Mouse (Mus musculus) bone marrow macrophage, adult 2 months (primary cell): ENCODE results near the gene Ceacam2. TPM values are rescaled to one million over a fixed set of nuclear protein-coding genes. Genes with fewer than 3 reads are reported as not detected.
"Not testable (repeated sequence)": the region's sequence is repeated elsewhere in the genome, so short reads cannot be mapped to it uniquely, and the experiment has no call there.

ENCODE experiments used
- H3K27ac ChIP-seq: 2 replicates; pipeline ENCODE4 v1.5.1; 2012; ENCODE audit warnings: low read depth, low read length; ENCODE audit not compliant: insufficient read depth
- H3K4me1 ChIP-seq: 2 replicates; pipeline ENCODE4 v1.6.1; 2012; ENCODE audit warnings: low read length; ENCODE audit not compliant: control insufficient read depth, insufficient read depth
- H3K4me3 ChIP-seq: 2 replicates; pipeline ENCODE4 v1.5.1; 2012; ENCODE audit warnings: mild to moderate bottlenecking, low read length, moderate library complexity; ENCODE audit not compliant: insufficient read depth
- CTCF ChIP-seq: IDR thresholded peaks from 2 replicates; pipeline ENCODE4 v1.5.1; 2012; ENCODE audit warnings: low read depth, mild to moderate bottlenecking, low read length, moderate library complexity
- POLR2A ChIP-seq: IDR thresholded peaks from 2 replicates; pipeline ENCODE4 v1.6.1; 2012; ENCODE audit warnings: mild to moderate bottlenecking, low read depth, low read length, borderline replicate concordance
- polyA plus RNA-seq: library from polyadenylated mRNA; stranded (reverse); fragments of >200 nt; gene quantifications from 2 replicates; pipeline ENCODE4 v1.2.4, GENCODE M21; 2012; ENCODE audit not compliant: missing spikeins, insufficient read depth, insufficient read length

Ceacam2 gene
- 0.52 TPM in 1 of 2 replicates, not detected in the other for polyA plus RNA-seq

DNA sequence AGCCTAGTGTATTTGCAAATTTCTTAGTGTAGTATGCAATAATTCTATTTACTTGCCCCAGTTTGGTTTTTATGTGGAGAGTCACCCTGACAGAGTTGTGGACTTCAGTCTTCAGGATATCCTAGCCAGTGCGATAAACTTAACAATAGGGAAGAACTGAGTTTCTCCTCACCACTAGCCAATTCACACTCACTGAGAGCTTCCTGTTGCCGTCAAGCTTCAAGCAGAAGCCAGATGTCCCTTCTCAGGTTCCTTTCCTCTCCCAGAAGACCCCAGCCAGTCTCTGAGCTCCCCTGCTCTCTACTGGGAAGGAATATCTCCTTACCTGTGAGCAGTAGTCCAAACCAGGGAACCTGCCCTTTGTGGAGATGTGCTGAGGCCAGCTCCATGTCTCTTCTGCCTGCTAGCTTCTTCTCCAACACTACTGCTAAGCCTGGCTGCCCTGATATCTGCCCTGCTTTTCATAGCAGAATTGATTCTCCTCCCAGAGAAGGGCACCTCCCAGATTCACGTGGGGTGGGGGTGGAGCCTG, at the start of gene Ceacam2:
Gene Ceacam2, minus strand, starts transcription at position 482 of the 532 bp plus-strand sequence.
- H3K4me3 ChIP-seq, H3K27ac ChIP-seq, H3K4me1 ChIP-seq: not testable (repeated sequence)

DNA sequence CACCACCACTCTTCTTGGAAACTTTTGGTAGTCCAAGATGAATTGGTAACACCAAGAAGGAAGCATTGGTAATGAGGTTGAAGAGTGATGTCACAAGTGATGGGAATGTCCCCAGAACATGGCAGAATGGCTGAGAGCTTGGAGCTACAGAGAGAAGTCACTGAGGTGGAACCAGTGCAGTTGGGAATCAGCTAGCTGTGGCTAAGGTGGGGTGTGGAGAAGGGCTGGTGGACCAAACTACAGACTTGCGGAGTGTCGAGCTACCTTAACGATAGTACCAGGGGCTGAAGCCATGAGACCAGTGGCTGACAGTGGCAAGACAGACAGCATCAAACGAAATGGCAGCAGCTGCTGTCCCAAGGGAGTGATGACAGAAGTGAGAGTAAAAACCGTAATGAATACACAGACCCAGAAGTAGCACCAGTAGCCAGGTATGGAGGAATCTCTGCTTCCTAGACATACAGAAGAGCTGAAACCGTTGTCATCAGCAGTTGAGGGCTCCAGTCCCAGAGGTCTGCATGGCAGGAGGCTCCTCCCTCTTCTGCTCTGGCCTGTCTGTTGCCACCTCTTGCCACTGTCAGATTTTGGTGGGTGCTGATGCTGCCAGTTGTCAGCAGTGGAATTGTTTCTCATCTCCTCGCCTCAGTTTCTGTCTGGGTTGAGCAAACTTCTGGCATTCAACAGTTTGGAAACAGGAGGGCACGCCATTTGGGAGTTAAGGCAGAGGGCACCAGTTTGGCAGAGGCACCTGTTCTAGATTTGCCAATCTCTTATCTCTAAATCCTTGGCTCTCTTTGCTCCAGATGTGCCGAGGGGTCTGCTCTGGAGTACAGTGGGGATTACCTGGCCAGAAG, 45.9 kb upstream of the Ceacam2 start:
- Histone ChIP-seq H3K4me3 (no peak overlapping the region), H3K4me1 (no peaks in the 10 kb centered on the region), H3K27ac (no peak overlapping the region)
- TF ChIP-seq POLR2A (no peak), CTCF (no peak)

DNA sequence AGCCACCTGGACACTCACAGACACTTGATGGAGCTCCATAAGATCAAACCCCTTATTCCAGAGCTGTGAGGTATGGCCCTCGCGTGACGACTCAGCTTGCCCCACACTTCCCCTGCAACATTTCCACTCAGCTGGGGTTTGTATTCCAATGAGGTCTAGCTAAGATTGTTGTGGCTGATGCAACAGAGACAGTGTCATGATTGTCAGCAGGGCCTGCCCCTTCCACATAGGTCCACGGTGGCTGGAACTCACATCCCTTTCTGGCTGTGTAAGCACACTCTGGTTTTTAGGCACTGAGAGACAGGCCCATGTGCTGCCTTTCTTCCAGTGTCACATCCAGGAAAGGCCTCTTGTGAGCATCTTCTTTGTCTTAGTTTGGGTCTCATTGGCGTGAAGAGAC, 45.0 kb upstream of the Ceacam2 start:
- Histone ChIP-seq H3K27ac (no peak overlapping the region), H3K4me1 (no peaks in the 10 kb centered on the region), H3K4me3 (no peak overlapping the region)
- TF ChIP-seq CTCF (no peak), POLR2A (no peak)

DNA sequence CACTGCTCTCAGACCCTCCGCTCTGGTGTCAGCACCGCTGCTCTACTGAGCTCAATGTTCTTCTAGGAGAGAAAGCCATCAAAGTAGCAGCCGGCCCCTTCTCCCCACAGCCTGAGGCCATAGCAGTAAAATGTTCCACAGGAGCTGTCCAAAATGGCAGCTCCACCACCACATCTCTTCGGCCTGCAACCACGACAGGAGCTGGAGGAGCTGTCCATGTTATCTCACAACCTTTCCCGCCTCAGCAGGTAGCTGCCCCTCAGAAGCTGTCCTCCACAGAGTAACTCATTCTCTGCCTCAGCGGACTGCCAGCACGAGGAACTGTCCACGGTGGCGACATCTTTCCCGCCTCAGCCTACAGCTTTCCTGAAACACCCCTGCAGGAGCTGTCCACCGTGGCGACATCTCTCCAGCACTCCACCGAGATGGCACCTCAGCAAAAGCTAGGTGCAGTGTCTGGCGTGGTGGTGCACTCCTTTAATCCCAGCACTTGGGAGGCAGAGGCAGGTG, 42.7 kb upstream of the Ceacam2 start:
- H3K4me1 ChIP-seq, result no peaks in the 10 kb centered on the region
- H3K27ac ChIP-seq, result no peak overlapping the region
- no peak for TF ChIP-seq CTCF
- TF ChIP-seq POLR2A, result no peak
- no peak overlapping the region for H3K4me3 ChIP-seq

DNA sequence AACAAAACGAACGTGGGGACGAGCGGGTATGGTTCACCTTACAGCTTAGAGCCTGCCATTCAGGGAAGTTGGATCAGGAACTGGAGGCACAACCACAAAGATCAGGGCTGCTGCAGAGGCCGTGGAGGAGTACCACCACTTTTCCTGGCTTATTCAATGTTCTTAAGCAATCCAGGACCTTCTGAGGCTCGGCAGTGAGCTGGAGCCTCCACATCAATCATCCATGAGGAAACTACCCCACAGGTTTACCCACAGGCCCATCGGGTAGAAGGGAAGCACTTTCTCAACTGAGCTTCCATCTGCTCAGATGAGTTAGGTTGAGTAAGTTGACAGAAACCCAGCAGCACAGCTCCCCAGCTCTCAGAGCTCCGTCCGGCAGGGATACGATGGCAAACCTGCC, 39.8 kb upstream of the Ceacam2 start:
- Histone ChIP-seq H3K4me3 (no peak overlapping the region), H3K27ac (no peak overlapping the region), H3K4me1 (peaks cover 3% of the 10 kb centered on the region)
- no peak for TF ChIP-seq CTCF
- TF ChIP-seq POLR2A, result no peak

DNA sequence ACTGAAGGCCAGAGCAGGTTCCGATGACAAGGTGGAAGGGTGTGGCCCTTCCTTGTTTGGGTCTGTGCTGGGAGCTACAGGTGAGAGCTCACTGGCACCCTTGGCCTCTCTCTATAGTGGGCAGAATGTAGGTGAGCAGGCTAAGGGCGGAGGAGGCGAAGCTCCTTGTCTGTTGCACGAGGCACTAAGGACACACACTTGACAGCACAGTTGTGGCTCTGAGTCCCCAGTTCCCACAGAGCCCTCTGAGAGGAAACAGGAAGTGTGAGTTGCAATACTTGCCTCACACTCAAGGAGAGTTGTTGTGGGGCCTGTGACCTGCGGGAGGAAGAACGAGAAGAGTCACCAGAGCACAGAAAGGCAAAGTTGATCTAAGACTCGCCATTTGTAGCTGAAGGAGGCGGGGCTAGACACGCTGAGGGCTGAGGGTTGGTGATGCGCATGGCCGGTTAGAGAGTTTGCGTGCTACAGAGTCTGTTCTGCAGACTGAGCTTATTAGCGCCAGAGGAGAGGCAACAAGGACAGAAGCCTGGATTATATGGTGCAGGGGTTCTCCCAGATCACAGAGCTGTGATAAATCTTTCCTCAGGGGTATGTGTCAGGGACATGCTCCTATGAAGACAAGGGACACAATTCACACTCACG, 37.3 kb upstream of the Ceacam2 start:
- H3K4me3 ChIP-seq, H3K27ac ChIP-seq, H3K4me1 ChIP-seq: not testable (repeated sequence)

DNA sequence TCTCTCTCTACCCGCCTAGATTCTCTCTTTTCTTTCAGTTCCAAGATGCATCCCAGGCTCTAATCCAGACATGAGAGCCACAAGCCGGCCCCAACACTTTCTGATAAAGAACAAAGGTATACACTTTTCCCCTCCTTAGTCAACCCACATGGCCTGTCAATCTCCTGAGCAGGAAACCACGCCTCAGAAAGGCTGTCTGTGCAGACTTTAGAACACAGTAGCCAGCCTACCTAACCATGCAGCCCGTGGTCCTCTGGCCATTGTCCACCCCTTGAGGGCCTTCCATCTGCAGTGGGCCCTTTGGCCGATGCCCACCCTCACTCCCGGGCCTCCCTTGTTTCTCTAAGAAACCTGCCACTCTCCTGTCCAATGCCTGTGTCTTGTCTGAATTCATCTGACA, 36.7 kb upstream of the Ceacam2 start:
- H3K4me1 ChIP-seq, H3K27ac ChIP-seq, H3K4me3 ChIP-seq: not testable (repeated sequence)

DNA sequence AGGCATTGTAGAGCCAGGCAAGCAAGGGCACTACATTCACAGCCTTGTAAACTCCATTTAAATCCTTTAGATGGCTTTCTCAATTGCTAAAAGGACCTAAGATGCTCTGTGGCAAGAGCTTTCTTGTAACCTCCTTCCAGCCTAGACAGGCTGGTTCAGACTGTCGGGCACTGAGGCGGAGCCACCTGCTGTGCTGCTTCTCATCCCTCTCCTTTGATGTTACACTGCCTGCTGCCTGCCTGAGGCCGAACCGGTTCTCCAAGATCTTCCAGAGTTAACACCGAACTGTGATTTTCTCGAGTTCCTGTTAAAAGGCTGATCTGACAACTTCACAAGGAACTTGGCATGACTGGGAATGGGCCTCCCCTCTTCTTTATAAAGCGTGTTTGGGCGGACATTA, 36.2 kb upstream of the Ceacam2 start:
- H3K27ac ChIP-seq, result no peak overlapping the region
- TF ChIP-seq POLR2A, result no peak
- TF ChIP-seq CTCF, result no peak

DNA sequence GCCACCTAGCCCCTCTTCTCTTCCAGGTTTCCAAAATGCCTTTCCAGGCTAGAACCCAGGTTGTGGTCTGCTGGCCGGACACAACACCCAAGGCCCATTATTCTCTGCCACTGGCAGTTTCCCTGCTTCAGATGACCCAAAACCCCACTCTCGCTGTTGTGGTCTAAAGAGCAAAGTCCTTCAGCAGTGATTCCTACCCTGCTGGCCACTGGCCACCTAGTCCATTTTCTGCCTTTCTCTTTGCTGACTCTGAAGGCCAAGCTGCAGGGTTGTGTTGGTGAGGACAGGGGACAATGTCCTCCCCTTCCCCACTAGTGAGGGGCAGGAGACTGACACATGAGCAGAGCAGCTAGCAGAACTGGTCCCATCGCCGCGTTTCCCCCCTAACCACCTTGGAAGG, 35.4 kb upstream of the Ceacam2 start:
- Histone ChIP-seq H3K4me3 (no peak overlapping the region), H3K4me1 (peaks cover 3% of the 10 kb centered on the region), H3K27ac (no peak overlapping the region)
- TF ChIP-seq CTCF, result no peak
- TF ChIP-seq POLR2A, result no peak

More for the DNA sequence above, 36.2 kb upstream of the Ceacam2 start:
- H3K4me1 ChIP-seq, result peaks cover 3% of the 10 kb centered on the region
- H3K4me3 ChIP-seq, result no peak overlapping the region

DNA sequence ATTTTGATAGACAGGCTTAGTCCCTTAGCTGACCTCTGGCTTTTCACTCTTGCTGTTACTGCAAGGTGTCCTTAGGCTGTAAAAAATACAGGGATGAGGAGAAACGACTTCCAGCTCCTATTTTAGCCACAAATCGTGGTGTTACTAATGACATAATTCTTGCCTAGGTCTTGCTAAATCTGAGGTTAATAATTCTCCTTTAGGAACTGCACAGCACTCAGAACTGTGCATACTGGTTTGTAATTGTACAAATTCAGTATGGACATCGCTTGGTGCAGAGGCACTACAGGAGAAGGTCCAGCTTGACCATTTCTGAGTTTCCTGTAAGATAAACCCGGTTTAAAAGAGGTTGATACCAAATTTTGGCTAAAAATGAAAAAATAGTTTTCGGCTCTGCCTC, 34.1 kb upstream of the Ceacam2 start:
- not testable (repeated sequence) for H3K27ac ChIP-seq, H3K4me3 ChIP-seq, H3K4me1 ChIP-seq

DNA sequence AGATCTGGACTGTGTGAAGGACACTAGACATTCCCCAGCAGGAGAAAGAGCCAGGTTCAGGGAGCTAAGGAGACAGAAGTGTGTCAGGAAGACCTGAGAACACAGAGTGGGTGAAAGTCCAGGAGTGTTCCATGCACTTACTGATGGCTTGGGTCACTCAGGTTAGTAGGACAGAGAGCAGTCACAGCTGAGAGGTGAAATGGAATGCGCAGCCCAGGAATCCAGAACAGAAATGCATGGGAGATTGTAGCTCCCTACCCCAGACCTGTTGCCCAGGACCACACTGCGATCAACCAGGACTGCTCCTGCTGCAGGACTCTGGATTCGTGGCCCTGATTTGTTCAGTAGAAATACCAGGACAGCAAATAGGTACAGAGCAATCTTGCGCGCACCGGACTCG, 29.1 kb upstream of the Ceacam2 start:
- no peak overlapping the region for H3K4me3 ChIP-seq
- no peaks in the 10 kb centered on the region for H3K4me1 ChIP-seq
- no peak overlapping the region for H3K27ac ChIP-seq
- TF ChIP-seq CTCF (no peak), POLR2A (no peak)
